Mouse (Mus musculus): ENCODE measurements around the gene Oaf. TPM values are rescaled to one million over a fixed set of nuclear protein-coding genes. Genes with fewer than 3 reads are reported as not detected.

Gene Oaf
- 12.7 and 17.0 TPM in 2 replicates for polyA plus RNA-seq (2012; rRNA removed)

DNA sequence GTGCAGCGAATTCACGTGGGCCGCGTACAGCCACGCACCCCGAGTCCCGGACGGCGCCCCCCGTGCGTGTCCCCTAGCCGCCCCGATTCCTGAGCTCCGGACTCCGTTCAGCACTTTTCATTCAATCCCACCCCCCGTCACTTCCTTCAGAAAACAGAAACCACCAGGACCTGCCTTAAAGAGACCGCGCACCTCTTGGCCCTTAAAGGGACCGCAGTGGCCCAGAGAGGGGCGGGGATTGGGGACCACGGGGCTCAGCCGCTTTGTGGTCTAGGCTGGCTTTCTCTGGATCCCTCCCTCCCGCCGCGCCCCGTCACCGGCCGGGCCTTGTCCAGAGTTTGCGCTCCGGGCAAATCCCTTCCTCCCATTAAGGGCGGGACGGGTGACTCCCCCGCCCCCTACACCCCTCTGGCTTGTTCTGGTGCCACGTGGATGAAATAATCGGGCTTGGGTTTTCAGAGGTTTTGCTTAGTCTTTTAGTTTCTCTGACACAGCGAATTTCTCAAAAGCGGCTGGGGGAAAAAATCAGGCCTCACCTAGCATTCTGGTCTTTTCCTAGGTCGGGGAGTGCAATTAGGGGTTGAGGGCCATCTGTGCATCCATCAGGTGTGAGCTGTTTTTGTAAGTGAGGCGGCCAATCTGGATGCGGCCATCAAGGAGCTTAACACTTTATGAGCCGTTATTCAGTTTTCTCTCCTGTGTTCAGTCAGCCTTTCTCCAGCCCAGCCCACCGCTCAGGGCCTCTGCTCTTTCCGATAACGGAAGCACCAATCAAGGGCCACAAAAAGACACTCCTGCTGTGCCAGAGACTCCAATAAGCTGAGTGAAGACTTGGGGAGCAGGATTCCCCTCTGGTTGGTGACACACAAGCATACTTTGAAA, at the start of gene Oaf:
Gene Oaf, minus strand, starts transcription at position 200 of the 882 bp plus-strand sequence.

DNA sequence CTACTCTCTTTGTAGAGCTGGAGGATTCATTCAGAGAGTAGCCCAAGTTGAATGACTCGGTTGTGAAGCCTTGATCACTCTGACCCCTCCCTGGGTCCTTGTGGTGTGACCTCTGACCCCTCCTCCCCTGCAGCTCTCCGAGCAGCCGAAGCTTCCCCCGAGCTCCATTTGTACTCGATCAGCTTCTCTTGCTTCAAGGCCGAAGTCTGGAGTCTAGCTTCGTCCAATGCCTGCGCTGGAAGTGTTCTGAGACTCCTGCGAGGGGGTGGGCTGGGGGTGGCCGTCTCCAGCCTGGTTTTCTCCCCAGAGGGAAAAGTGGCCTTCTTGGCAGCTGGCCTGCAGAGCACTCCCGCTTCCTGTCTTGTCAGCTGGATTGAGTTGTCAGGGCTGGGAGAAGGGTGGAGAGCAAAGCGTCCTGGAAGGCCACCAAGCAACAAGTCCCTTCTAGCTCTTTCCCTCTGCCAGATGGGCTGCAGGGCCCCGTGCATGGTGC, 29.5 kb downstream of the Oaf start, which contains the start of gene Pou2f3:
Gene Pou2f3, minus strand, starts transcription at position 180 of the 493 bp plus-strand sequence.

Other genes starting within 250 kb of the Oaf start
- gene Arhgef12, start 132.7 kb downstream of the Oaf start, polyA plus RNA-seq (2012; rRNA removed): 4.2 and 7.2 TPM in 2 replicates
- gene Tmem136, start 123.3 kb downstream of the Oaf start, polyA plus RNA-seq (2012; rRNA removed): 0.89 and 1.3 TPM in 2 replicates
- gene Pou2f3, start 29.5 kb downstream of the Oaf start, polyA plus RNA-seq (2012; rRNA removed): 1.2 and 1.3 TPM in 2 replicates
- gene Trim29, start 70.9 kb upstream of the Oaf start, polyA plus RNA-seq (2012; rRNA removed): 38.5 and 43.0 TPM in 2 replicates

Measured in stomach, adult 2 months (tissue).